Mouse (Mus musculus) monocyte, adult 59 days (primary cell): ENCODE data around the gene Vmn2r7. TPM values are rescaled to one million over a fixed set of nuclear protein-coding genes. Genes with fewer than 3 reads are reported as not detected.

Source experiments
- total RNA-seq, 2 experiments: library from RNA; stranded (reverse); gene quantifications; one replicate each; pipeline ENCODE4 v1.2.4; 2023

Vmn2r7 gene
- total RNA-seq = not detected

DNA sequence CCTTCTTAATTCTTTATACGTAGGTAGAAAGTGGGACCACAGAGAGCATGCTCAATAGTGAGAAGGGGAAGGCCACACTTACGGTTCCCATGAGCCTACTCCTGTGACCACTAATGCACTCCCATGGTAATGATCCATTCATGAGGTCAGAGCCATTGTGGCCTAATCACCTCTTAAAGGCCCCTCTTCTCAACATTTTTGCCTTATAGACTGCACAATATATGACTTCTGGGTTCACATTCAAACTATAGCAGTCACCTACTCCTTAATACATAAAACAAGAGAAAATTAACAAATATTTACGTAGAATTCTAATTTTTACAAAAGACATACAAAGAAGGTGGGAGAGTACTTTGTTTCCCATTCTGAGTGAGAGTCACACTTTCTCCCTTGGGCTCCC, at the start of gene Vmn2r7:
Vmn2r7 (minus strand) TSS at position 101 of the 400 bp plus-strand sequence.

